Mouse (Mus musculus) thymus, adult 2 months (tissue): ENCODE measurements around the gene Rpgrip1.

ENCODE experiments used
- CTCF ChIP-seq: fragments of 200-500 bp; IDR thresholded peaks from 2 replicates; pipeline ENCODE4 v1.5.1; 2012; ENCODE audit warnings: mild to moderate bottlenecking, control low read depth, low read length, moderate library complexity, borderline replicate concordance; ENCODE audit not compliant: control insufficient read depth, poor library complexity, insufficient read depth; ENCODE audit errors: extremely low read depth
- POLR2A ChIP-seq: fragments of 200-500 bp; IDR thresholded peaks from 2 replicates; pipeline ENCODE4 v1.6.1; 2012; ENCODE audit warnings: mild to moderate bottlenecking, low read length, control low read depth, moderate library complexity; ENCODE audit not compliant: control insufficient read depth, poor library complexity, insufficient read depth; ENCODE audit errors: extremely low read depth

DNA sequence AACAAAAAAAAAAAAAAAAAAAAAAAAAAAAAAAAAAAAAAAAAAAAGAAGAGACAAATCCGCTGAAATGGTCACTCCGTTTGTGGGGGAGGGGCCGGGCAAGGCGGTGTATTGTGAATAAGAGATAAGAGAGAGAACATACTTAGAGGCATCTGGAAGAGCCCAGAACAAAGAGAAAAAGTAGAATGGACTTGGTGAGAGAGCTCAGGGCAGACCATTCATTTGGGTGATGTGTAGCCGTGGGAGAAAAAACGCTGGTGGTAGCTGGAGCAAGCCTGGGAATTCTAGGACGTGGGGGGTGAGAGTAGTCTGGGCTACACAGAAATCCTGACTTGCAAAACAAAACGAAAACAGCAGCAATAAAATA is 7.9 kb downstream of the Rpgrip1 start:
- TF ChIP-seq POLR2A: no peak
- no peak for TF ChIP-seq CTCF
